Mouse (Mus musculus): ENCODE data around the gene Atpaf1.

Atpaf1 gene

GRCm38 (mm10) chr4:115850631-115851030 is 66.0 kb downstream of the Atpaf1 start:
- no peak for DNase-seq

- peak; percentile 60 for DNase-seq
Observed at GRCm38 (mm10) chr4:115851569-115851968, 67.0 kb downstream of the Atpaf1 start.

GRCm38 (mm10) chr4:115855100-115855499 is 70.5 kb downstream of the Atpaf1 start:
- peak; percentile 27 for DNase-seq

GRCm38 (mm10) chr4:115855609-115856008 is 71.0 kb downstream of the Atpaf1 start:
- no peak for DNase-seq

GRCm38 (mm10) chr4:115856282-115856681 is 71.7 kb downstream of the Atpaf1 start:
- no peak for DNase-seq

GRCm38 (mm10) chr4:115857293-115857883 is 72.8 kb downstream of the Atpaf1 start:
- no peak for DNase-seq

- DNase-seq = no peak
Observed at GRCm38 (mm10) chr4:115863352-115863751, 78.7 kb downstream of the Atpaf1 start.

- DNase-seq = no peak
Observed at GRCm38 (mm10) chr4:115863880-115864279, 79.3 kb downstream of the Atpaf1 start.
